Mouse (Mus musculus) limb, embryonic 14.5 days (tissue): Measurements from ENCODE around the gene Plekha7. TPM values are rescaled to one million over a fixed set of nuclear protein-coding genes. Genes with fewer than 3 reads are reported as not detected.

Source experiments
- ATAC-seq: fragments of 200-750 bp; cut with Nextera tagmentation; 2 replicates; pipeline ENCODE4 v1.8.0; 2017; ENCODE audit warnings: low read depth, moderate number of reproducible peaks, moderate TSS enrichment; ENCODE audit not compliant: low FRiP score
- DNase-seq: peaks from one replicate; pipeline ENCODE4 v3.0.0-alpha.2; 2015; ENCODE audit warnings: low spot score
- H3K27ac ChIP-seq: fragments of 300-500 bp; sonication (generic); replicated peaks from 2 replicates; pipeline ENCODE4 v1.5.1; 2014; ENCODE audit warnings: low read depth, mild to moderate bottlenecking, low read length, moderate library complexity, mixed read lengths
- H3K27me3 ChIP-seq: fragments of 300-500 bp; sonication (generic); 2 replicates; pipeline ENCODE4 v1.6.1; 2014; ENCODE audit warnings: low read length, mixed read lengths; ENCODE audit not compliant: control insufficient read depth, insufficient read depth
- H3K36me3 ChIP-seq: fragments of 300-500 bp; sonication (generic); 2 replicates; pipeline ENCODE4 v1.6.1; 2014; ENCODE audit warnings: mild to moderate bottlenecking, low read length, moderate library complexity, mixed read lengths; ENCODE audit not compliant: control insufficient read depth, insufficient read depth
- H3K4me1 ChIP-seq: fragments of 300-500 bp; sonication (generic); 2 replicates; pipeline ENCODE4 v1.6.1; 2014; ENCODE audit warnings: antibody characterized with exemption, low read length, mixed read lengths; ENCODE audit not compliant: control insufficient read depth, insufficient read depth
- H3K4me2 ChIP-seq: fragments of 300-500 bp; sonication (generic); replicated peaks from 2 replicates; pipeline ENCODE4 v1.6.1; 2014; ENCODE audit warnings: low read depth, mild to moderate bottlenecking, low read length, moderate library complexity; ENCODE audit not compliant: severe bottlenecking
- H3K4me3 ChIP-seq: fragments of 300-500 bp; sonication (generic); replicated peaks from 2 replicates; pipeline ENCODE4 v1.5.1; 2014; ENCODE audit warnings: low read length
- H3K9ac ChIP-seq: fragments of 300-500 bp; sonication (generic); 2 replicates; pipeline ENCODE4 v1.6.1; 2014; ENCODE audit warnings: mild to moderate bottlenecking, low read depth, low read length, moderate library complexity; ENCODE audit not compliant: severe bottlenecking
- H3K9me3 ChIP-seq: fragments of 300-500 bp; sonication (generic); 2 replicates; pipeline ENCODE4 v1.6.1; 2016; ENCODE audit warnings: low read length; ENCODE audit not compliant: control insufficient read depth
- POLR2A ChIP-seq: fragments of 200-500 bp; IDR thresholded peaks from 2 replicates; pipeline ENCODE4 v1.8.0; 2012; ENCODE audit warnings: inconsistent platforms, mild to moderate bottlenecking, moderate library complexity, borderline replicate concordance; ENCODE audit not compliant: insufficient read depth, insufficient read length; ENCODE audit errors: extremely low read depth
- WGBS: fragments of 180-500 bp; shearing (Covaris S2); extraction: QIAGEN DNeasy Blood & Tissue Kit; methylation state at CpG from one replicate; pipeline ENCODE4 v1.1.7; 2014; 5-methylcytosine and 5-hydroxymethylcytosine counted together
- polyA plus RNA-seq, 2 experiments: library from polyadenylated mRNA; depleted of rRNA in 1 of 2; stranded (reverse) in 1 of 2; unstranded in 1 of 2; fragments of >200 nt; fragmentation: Nextera tagmentation in 1 of 2; extraction: Ambion mirVana in 1 of 2; gene quantifications; 2 replicates each; pipeline versions ENCODE4 v1.2.1 to v1.2.3; 2012 to 2014

Gene Plekha7
- 12.9 and 14.3 TPM in 2 replicates for polyA plus RNA-seq (2012; rRNA removed)
- polyA plus RNA-seq (2014; fragmentation: Nextera tagmentation; extraction: Ambion mirVana) = 9.2 and 9.9 TPM in 2 replicates

- H3K9me3 ChIP-seq = no peaks in the 10 kb centered on the region
- no peak within 1 kb of the TSS for H3K27ac ChIP-seq
- peak within 1 kb of the TSS; percentile 47 for H3K9ac ChIP-seq
- H3K4me2 ChIP-seq = peak within 1 kb of the TSS; percentile 100
- WGBS = under 1% methylated on average over 56 of the region's 65 CpGs
- peak; percentile 76 for ATAC-seq
- peaks cover 5% of the 10 kb centered on the region; the same call in 1 of the 2 replicates for H3K4me1 ChIP-seq
- peak within 1 kb of the TSS; percentile 69 for H3K4me3 ChIP-seq
- peak; percentile 22 for DNase-seq
- H3K27me3 ChIP-seq = peaks cover 13% of the 10 kb centered on the region
- H3K36me3 ChIP-seq = no peaks in the 10 kb centered on the region
- no peak for TF ChIP-seq POLR2A
Measured at GRCm38 (mm10) chr7:116307871-116308631, at the start of gene Plekha7. TSS of gene Plekha7 (minus strand) at chr7:116308376.

- Histone ChIP-seq H3K4me1 (peaks cover 7% of the 10 kb centered on the region; the same call in 1 of the 2 replicates), H3K9ac (no peak overlapping the region), H3K27ac (no peak overlapping the region), H3K36me3 (peaks cover 35% of the 10 kb centered on the region), H3K4me3 (no peak overlapping the region), H3K9me3 (no peaks in the 10 kb centered on the region), H3K4me2 (no peak overlapping the region), H3K27me3 (no peaks in the 10 kb centered on the region)
- 54% methylated on average over 1 of the region's 1 CpGs for WGBS
- ATAC-seq (no peak), DNase-seq (peak; percentile 30)
- no peak for TF ChIP-seq POLR2A
Measured at GRCm38 (mm10) chr7:116336226-116336625, 28.1 kb upstream of the Plekha7 start.

GRCm38 (mm10) chr7:116335133-116335532 lies 27.0 kb upstream of the Plekha7 start:
- DNase-seq = no peak
- no peak for TF ChIP-seq POLR2A
- Histone ChIP-seq H3K36me3 (peaks cover 39% of the 10 kb centered on the region), H3K4me3 (peak overlapping the region; percentile 90), H3K27ac (no peak overlapping the region), H3K4me1 (peaks cover 7% of the 10 kb centered on the region; the same call in 1 of the 2 replicates), H3K27me3 (no peaks in the 10 kb centered on the region), H3K9ac (no peak overlapping the region), H3K4me2 (peak overlapping the region; percentile 82), H3K9me3 (no peaks in the 10 kb centered on the region)
- ATAC-seq = no peak
- 83% methylated on average over 6 of the region's 6 CpGs for WGBS

- H3K9ac ChIP-seq = peak overlapping the region; percentile 95
- peak overlapping the region; percentile 90 for H3K4me3 ChIP-seq
- H3K36me3 ChIP-seq = peaks cover 39% of the 10 kb centered on the region
- H3K27me3 ChIP-seq = no peaks in the 10 kb centered on the region
- no peak overlapping the region for H3K27ac ChIP-seq
- ATAC-seq (no peak), DNase-seq (no peak)
- no peaks in the 10 kb centered on the region for H3K9me3 ChIP-seq
- H3K4me2 ChIP-seq = peak overlapping the region; percentile 82
- TF ChIP-seq POLR2A = no peak
- peaks cover 7% of the 10 kb centered on the region; the same call in 1 of the 2 replicates for H3K4me1 ChIP-seq
- 18% methylated on average over 8 of the region's 8 CpGs for WGBS
Measured at GRCm38 (mm10) chr7:116334669-116335038, 26.5 kb upstream of the Plekha7 start.

- DNase-seq (peak; percentile 98), ATAC-seq (peak; percentile 98)
- H3K36me3 ChIP-seq = peaks cover 41% of the 10 kb centered on the region
- peak within 1 kb of the TSS; percentile 90 for H3K4me3 ChIP-seq
- peak within 1 kb of the TSS; percentile 95 for H3K9ac ChIP-seq
- H3K4me2 ChIP-seq = peak within 1 kb of the TSS; percentile 82
- H3K4me1 ChIP-seq = peaks cover 7% of the 10 kb centered on the region; the same call in 1 of the 2 replicates
- H3K9me3 ChIP-seq = no peaks in the 10 kb centered on the region
- no peaks in the 10 kb centered on the region for H3K27me3 ChIP-seq
- H3K27ac ChIP-seq = peak within 1 kb of the TSS; percentile 79
- peak; percentile 97; the same call in 1 of the 2 replicates for TF ChIP-seq POLR2A
- WGBS = under 1% methylated on average over 78 of the region's 78 CpGs
Measured at GRCm38 (mm10) chr7:116333713-116334668, 25.8 kb upstream of the Plekha7 start, which contains the start of gene Rps13. TSS of gene Rps13 (minus strand) at chr7:116334195.
